Mouse (Mus musculus) layer of hippocampus, postnatal 25 days (tissue): Measurements from ENCODE around the gene Olfr430. TPM values are rescaled to one million over a fixed set of nuclear protein-coding genes. Genes with fewer than 3 reads are reported as not detected.
A peak's percentile ranks its signal among the peaks of the same experiment; 100 is the strongest.
"Not testable (repeated sequence)": the region's sequence is repeated elsewhere in the genome, so short reads cannot be mapped to it uniquely, and the experiment has no call there.

Experiments
- DNase-seq, 2 experiments: peaks; one replicate each; pipeline ENCODE4 v3.0.0; 2022; ENCODE audit warnings: mixed read lengths in 2 of 2, low spot score in 1 of 2; ENCODE audit errors: extremely low spot score in 1 of 2
- total RNA-seq, 2 experiments: library from RNA; stranded (reverse); gene quantifications; 2 replicates each; pipeline ENCODE4 v1.2.3; 2021

The Olfr430 gene
- total RNA-seq: not detected

DNA sequence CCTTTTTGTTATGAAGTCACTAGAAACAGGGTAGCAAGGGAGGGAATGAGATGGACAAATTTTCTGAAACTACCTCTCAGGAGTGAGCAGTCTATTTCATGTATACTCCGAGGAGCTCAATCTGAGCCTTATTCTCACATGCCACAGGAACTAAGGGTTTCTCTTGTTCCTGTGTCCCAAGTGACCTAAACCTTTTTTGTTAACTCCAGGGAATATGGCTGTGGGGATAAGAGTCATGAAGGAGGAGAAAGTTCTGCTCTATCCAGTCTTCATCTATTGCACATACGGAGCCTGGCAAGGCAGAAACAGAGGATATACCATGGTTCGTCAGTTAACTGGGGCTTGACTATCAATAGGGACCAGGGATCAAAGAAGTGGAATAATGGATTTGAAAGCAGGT, at the start of gene Olfr430:
TSS of gene Olfr430 (plus strand) at position 301 of the 400 bp plus-strand sequence.
- no peak for DNase-seq

DNA sequence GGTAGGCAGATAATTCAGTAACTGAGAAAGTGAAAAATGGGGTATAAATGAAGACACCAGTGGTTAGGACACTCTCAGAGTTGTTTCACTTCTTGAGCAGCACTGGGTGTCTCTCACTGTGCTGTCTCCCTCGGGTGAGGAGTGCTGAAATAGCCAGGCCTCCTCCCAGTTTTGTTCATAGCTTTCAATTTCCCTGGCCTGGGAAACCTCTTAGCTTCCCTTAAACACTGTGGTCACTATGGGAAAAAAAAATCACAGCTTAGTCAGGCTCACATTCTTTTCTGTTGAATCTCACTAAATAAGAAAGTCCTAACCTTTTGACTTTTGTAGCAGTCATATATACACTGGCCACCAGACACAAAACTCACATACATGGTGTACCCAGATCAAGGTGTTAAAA, 34.7 kb upstream of the Olfr430 start, which contains the start of gene Ifi205:
TSS of gene Ifi205 (minus strand) at position 113 of the 400 bp plus-strand sequence.
- DNase-seq: no peak

DNA sequence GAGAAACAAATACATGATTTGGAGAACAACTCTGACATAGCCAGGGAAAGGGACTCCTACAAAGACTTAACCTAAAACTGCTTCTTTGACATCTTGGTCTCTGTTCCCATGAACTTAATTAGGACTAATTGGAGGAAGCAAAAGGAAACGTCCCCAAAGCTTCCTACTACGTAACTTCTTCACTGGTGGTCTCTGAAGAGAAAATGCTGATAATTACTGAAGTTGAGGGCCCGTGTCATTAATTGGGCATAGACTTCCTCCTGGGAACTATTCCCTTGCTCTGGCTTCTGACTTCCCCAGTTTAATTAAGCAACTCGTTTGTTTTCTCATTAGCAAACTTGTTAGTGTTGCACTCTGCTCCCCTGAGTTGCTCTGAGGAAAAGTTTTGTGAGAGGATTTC, 30.6 kb upstream of the Olfr430 start:
- no peak for DNase-seq

GRCm38 (mm10) chr1:174038480-174038879, 27.9 kb upstream of the Olfr430 start:
- DNase-seq: no peak

- DNase-seq: peak in 1 of 2 experiments; percentile 10
Observed at GRCm38 (mm10) chr1:174040523-174041177, 25.8 kb upstream of the Olfr430 start, which contains the start of gene Olfr433. TSS of gene Olfr433 (plus strand) at chr1:174040705.

DNA sequence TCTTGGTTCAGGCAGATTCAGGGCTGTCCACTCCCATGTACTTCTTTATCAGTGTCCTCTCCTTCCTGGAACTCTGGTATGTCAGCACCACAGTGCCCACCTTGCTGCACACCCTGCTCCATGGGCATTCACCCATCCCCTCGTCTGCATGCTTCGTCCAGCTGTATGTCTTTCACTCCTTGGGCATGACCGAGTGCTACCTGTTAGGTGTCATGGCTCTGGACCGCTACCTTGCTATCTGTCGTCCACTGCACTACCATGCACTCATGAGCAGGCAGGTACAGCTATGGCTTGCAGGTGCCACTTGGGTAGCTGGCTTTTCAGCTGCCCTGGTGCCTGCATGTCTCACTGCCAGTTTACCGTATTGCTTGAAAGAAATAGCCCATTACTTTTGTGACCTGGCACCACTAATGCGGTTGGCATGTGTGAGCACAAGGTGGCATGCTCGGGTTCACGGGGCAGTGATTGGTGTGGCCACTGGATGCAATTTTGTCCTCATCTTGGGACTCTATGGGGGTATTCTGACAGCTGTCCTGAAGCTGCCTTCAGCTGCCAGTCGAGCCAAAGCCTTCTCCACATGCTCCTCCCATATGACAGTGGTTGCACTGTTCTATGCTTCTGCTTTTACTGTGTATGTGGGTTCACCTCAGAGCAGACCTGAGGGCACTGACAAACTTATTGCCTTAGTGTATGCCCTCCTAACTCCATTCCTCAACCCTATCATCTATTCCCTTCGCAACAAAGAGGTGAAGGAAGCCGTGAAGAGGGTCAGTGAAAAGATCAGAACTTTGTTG, 24.1 kb upstream of the Olfr430 start:
- DNase-seq: not testable (repeated sequence)

DNA sequence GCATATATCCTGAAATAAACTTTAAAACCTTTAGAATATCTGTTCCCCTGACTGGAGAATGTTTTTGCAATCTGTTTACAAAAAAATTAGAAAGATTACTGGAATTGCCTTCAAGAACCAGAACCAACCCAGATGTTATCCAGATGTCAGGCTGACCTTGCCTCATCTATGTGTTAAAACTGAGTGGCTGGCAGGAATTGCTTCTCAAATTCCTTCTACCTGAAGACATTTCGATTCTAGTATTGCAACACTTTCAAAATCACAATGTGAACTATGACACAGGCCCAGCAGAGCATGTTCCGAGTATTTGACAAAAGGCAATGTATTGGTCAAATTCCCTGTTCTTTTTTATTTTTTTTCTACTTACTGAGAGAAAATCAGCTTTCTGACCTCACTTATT, 22.0 kb upstream of the Olfr430 start:
- DNase-seq: no peak

- not testable (repeated sequence) for DNase-seq
Observed at GRCm38 (mm10) chr1:174048227-174048626, 18.2 kb upstream of the Olfr430 start.

DNA sequence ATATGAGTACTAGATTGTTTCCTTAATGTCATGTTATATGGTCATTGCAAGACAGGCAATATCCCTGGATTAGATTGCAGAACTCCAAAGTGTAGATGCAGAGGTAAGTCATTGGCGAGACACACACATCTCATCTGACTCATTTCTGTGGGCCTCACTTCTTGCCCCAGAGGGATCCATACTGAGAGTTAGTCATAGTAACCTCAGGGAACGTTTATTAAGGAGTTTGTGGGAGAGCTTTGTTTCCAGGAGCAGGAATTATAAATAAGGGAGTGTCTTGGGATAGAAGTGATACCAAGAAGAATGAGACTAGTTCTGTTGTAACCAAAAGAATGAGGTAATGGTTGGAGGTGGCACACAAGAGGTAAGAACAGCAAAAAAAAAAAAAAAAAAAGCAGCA, 17.5 kb upstream of the Olfr430 start, which contains the start of gene Olfr432:
TSS of gene Olfr432 (plus strand) at position 313 of the 400 bp plus-strand sequence.
- DNase-seq: no peak

GRCm38 (mm10) chr1:174049357-174049756, 17.0 kb upstream of the Olfr430 start:
- not testable (repeated sequence) for DNase-seq

DNA sequence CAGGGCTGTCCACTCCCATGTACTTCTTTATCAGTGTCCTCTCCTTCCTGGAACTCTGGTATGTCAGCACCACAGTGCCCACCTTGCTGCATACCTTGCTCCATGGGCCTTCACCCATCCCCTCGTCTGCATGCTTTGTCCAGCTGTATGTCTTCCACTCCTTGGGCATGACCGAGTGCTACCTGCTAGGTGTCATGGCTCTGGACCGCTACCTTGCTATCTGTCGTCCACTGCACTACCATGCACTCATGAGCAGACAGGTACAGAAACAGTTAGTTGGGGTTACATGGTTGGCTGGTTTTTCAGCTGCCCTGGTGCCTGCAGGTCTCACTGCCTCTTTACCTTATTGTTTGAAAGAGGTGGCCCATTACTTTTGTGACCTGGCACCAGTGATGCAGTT, 15.9 kb upstream of the Olfr430 start:
- DNase-seq: no peak

GRCm38 (mm10) chr1:174051515-174051914, 14.9 kb upstream of the Olfr430 start:
- DNase-seq: no peak

GRCm38 (mm10) chr1:174051931-174052536, 14.4 kb upstream of the Olfr430 start:
- no peak for DNase-seq

DNA sequence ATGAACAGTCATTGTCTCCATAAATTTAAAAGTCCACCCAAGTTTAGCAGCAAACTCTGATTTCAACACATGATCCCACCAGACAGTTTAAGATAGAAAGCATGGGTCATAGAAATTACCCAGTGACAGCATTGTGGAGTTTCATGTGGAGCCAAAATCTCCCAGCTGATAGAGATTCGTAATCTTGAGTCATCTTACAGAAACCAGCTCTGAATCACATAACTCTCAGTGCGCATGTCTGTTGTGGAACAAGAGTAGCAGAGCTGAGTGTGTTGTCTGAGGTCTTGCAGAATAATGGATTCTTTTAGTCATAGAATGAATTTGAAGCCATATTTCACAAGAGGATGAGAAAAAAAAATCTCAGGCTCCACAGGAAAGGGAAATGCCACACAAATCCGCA, 13.4 kb upstream of the Olfr430 start:
- no peak for DNase-seq

GRCm38 (mm10) chr1:174055248-174055647, 11.2 kb upstream of the Olfr430 start:
- no peak for DNase-seq

DNA sequence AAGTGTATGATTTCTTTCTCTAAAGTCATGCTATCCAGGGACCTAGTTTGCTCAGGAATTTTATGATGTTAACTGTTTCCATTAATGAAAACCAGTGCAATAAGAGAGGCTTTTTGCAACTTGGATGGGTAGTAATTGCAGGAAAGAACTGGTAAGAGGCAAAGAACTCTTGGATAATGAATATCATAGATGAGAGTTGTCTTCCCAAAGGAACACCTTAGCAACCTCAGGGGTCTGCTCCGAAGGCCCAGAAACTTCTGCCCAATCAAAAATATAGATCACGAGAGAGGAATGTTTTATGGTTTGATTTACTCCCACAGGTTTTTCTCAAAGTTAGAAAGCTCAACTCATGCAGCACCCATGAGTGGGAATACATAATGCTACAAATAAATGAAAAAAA, 17.6 kb downstream of the Olfr430 start, which contains the start of gene Olfr429:
TSS of gene Olfr429 (plus strand) at position 301 of the 400 bp plus-strand sequence.
- no peak for DNase-seq

GRCm38 (mm10) chr1:174096591-174096990, 30.2 kb downstream of the Olfr430 start, which contains the start of gene Olfr427:
TSS of gene Olfr427 (plus strand) at chr1:174096891.
- no peak for DNase-seq

- no peak for DNase-seq
Observed at GRCm38 (mm10) chr1:174103735-174104134, 37.3 kb downstream of the Olfr430 start.

- no peak for DNase-seq
Observed at GRCm38 (mm10) chr1:174121062-174121461, 54.7 kb downstream of the Olfr430 start, which contains the start of gene Olfr231. TSS of gene Olfr231 (minus strand) at chr1:174121162.
